Mouse (Mus musculus) lung, postnatal 36 days (tissue): ENCODE data around the gene Pycr2.
"Not testable (repeated sequence)": the region's sequence is repeated elsewhere in the genome, so short reads cannot be mapped to it uniquely, and the experiment has no call there.

Experiments
- DNase-seq: peaks from one replicate; pipeline ENCODE4 v3.0.0; 2022; ENCODE audit warnings: mixed read lengths

The Pycr2 gene

DNA sequence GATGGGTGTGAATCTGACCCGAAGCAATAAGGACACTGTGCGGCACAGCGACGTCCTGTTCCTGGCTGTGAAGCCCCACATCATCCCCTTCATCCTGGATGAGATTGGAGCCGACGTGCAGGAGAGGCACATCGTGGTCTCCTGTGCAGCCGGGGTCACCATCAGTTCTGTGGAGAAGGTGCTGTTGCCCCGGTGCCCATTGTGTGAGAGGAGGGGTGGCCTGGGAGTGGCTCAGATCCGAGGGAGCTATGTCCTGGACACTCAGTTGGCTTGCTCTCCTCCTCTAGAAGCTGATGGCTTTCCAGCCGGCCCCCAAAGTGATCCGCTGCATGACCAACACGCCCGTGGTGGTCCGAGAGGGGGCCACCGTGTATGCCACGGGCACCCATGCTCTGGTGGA lies 1.8 kb downstream of the Pycr2 start:
- DNase-seq: no peak

DNA sequence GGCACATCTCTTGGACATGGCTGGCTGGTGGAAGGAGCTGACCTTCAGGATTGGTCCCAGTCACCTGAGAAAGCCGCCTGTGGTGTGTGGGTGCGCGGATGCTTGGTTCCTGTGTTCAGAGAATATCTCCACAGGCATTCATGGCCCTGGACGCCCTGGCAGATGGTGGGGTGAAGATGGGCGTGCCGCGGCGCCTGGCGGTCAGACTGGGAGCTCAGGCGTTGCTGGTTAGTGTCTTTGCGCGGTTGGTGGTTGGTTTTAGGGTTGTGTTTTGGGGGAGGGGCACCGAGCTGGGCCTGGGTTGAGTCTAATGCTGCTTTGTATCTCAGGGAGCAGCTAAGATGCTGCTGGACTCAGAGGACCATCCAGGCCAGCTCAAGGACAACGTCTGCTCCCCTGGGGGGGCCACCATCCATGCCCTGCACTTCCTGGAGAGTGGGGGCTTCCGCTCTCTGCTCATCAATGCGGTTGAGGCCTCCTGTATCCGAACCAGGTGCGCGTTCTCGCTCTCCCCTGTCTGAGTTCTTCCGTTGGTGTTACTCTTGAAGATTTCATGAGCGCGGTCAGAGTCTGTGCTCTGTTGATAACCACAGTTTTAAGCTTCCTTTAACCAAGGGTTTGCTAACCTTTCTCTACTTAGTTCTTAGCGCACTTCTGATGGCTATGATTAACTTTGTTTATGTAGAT lies 2.5 kb downstream of the Pycr2 start:
- no peak for DNase-seq

DNA sequence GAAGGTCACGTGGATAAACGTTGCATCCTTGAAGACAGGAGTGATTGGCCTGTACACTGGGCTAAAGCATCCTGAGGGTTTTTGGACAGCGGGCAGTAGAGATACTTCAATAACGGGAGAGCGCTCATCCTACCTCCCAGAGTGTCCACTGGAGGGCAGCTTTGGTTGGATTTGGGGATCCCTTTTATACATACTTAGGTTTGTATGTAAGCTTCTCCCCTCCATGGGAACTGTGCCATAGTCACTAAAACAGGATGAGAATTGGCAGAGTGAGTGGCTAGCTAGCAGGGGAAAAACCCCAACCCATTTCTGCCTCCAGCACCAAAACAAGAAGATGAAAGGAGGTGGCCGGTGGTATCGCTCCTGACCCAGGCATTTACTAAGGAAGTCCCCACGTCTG lies 7.0 kb downstream of the Pycr2 start:
- DNase-seq: peak; percentile 15

DNA sequence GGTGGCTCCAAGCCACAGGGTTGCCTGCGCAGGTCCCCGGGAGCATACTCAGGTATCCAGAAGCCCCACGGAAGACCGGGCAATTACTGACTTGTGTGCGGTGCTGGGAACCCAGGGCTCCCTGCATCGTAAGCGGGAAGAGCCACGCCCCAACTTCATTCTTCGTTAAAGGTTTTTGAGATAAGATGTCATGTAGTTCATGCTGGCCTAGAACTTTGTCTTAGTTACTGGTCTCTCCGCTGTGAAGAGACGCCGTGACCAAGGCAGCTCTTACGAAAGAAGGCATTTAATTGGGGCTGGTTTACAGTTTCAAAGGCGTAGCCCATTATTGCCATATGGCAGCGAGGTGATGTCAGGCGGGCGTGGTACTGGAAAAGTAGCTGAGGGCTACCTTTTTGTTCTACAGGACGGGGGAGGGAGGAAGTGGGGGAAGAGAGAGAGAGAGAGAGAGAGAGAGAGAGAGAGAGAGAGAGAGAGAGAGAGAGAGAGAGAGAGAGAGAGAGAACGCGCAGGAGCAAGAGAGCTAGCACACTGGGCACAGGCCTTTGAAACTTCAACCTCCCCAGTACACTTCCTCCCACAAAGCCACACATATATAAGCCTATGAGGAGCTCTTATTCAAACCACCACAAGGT lies 7.7 kb downstream of the Pycr2 start:
- DNase-seq: peak; percentile 42

DNA sequence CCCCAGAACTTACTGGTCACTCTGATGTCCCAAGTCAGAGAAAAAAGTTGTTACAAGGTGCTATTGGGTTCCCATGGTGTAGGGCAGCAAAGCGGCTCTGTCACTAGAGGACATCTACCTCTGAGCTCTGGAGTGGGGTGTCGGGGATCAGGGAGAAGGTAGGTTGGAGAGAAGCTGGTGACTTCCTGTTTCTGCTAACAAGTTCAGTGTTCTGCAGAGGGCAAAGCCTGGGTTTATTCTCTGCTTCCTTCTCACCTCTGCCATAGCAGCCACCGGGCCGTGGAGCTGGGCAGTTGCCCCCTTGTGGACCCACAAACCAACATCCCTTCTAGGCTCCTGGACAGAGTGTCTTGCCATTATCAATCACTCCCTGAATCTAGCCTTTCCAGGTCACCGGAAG lies 8.7 kb downstream of the Pycr2 start:
- no peak for DNase-seq

DNA sequence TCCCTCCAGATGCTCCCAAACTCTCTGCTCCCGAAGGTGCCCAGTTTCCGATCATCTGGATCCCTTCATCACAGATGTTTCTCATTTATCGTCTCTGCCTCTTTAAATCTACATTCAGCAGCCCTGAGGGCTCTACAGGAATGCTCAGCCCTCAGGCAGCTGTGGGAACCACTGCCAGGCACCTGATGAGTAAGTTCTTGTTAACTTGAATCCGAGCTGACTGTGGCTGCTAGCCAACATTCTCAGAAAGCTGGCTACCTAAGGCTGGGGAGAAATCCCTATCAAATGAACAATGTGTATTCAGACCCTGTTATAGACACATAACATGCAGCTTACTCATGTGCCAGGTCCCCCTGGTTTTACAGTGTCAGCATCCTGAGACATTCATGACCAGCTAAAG lies 9.7 kb downstream of the Pycr2 start:
- no peak for DNase-seq

DNA sequence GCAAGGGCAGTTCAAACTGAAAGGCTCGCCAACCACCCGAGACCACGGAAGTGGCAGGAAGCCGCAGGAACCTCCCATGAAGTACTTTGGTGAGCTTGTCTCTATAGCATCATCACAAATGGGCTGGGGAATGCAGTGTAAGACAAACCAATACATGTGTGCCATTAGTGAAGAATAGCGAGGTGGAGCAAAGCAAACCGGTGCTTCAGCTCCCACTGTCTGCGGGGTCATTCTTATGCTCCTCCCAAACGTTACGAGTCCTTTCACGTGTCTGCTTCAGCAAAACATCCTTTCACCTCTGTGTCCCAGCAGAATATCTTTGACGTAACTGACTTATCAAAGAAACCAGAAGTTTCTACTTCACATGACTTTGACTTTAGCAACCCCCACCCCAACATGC lies 12.3 kb downstream of the Pycr2 start:
- DNase-seq: no peak

DNA sequence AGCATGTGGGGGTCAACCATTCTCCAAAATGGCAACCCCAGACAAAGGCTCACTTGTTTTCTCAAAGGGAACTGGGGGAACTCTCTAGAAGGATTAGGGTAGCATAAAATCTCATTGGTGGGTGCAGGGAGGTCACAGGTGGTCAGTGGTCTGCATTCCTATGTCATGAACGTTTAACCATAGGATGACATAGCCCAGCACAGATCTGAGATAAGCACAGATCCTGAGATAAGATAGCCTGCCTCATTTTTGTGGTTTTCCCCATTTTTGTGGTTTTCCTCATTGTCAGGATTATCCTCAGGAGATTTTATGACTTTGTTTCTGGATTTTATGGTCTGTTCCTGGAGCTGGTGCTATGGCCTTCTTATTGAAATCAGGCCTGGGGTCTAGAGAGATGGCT lies 13.0 kb downstream of the Pycr2 start:
- DNase-seq: no peak

DNA sequence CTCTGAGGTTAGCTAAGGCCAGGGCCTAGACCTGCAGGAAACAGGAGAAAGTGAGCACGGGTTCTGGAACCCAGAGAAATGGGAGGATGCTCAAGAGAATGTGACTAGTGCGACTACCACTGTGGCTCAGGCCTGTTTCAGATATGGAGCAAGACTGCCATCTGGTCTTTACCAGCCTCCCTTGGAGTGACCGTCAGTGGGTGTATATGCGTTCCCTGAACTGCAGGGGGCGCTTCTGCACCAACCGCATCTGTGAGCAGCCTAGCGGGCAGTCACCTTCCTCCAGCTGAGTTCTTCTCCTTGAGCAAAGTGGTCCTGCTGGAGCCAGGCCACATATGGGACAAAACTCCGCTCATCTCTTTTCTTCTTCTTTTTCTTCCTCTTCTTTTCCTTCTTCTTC lies 15.6 kb downstream of the Pycr2 start:
- peak; percentile 44 for DNase-seq

DNA sequence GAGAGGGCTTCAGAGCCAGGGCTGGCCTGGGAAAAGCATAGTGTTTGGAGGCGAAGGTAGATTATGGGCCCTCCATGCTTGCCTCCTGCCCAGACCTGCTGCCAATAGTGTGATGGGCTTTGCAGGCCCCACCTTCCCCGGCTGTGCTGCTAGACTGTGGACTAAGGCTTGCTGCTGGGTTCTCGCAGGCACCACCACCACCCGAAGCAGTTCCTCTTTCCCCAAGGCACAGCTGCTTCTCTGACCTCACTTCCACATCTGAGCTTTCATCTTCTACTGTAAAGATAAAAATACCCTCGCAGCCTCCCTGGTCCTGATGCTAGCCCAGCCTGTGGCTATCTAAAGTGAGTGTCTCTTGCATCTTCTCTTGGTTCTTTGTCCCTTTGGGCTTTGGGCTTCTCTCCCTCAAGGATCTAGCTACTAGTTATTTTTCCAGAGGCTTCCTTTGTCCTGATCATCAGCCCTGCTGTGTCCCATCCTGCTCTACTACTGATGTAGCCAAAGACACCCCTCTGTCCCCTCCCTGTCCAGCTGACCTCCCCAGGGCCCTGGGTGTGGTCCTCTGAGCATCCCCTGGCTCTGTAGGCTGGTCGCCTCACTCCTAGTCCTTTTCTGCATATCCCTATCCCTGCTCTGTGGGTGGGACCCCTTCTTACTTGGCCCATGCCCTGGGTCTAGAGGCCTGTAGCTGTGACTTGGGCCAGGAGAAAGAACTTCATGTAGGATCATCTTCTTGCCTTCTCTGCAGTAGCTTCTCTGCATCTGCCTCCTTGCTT lies 18.4 kb downstream of the Pycr2 start:
- no peak for DNase-seq

DNA sequence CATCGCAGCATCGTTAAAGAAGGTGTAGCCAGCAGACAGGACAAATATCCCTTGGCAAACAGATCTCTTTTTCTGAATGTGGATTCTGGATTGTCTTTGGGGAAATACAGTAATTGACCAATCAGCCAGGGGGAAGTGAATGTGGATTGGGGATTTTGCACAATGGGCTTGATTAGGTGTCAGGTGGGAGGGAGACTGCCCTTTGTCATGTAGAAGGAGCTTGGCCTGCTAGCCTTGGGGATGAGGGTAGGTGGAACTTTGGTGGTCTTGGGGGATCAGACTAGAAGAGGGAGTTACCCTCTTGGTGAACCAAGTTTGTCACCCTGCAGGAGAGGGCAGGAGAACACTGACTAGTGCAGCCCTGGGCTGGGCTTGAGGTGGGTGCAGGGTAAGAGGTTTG lies 20.6 kb downstream of the Pycr2 start:
- no peak for DNase-seq

DNA sequence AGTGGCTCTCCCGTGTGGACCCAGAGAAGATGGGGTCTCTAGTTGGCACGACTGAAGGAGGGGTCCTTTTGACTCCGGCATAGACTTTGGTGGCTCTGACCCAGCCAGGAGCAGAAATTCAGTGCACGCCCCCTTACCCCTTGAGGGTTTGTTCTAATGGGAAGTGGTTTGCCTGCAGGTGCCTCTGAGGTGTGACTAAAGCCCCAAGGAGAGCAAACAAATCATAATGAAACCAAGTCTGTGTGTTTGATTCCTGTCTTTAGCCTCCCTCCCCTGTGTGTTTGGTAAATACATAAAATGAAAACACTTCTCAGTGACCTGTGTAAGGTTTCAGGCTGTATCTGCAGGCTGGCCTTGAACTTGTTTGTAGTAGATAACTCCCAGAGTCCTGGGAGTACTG lies 22.2 kb downstream of the Pycr2 start:
- DNase-seq: no peak

DNA sequence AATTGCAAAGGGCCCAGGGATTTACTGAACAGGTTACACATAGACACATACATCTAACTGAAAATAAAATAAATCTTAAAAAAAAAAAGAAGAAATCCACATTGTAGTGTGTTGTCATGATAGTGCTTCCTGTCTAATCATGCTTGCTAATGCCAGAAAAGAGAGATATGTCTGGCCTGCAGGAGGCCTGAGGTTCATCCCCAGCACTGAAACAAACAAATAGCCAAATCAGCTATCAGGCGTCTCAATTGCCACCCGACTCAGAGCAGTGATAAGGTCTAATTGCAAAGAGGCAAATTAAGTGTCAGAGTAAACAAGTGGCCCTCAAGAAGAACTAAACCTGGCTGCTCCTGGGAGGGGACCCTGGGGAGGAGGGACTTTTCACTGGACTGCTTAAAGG lies 25.5 kb downstream of the Pycr2 start:
- DNase-seq: no peak

DNA sequence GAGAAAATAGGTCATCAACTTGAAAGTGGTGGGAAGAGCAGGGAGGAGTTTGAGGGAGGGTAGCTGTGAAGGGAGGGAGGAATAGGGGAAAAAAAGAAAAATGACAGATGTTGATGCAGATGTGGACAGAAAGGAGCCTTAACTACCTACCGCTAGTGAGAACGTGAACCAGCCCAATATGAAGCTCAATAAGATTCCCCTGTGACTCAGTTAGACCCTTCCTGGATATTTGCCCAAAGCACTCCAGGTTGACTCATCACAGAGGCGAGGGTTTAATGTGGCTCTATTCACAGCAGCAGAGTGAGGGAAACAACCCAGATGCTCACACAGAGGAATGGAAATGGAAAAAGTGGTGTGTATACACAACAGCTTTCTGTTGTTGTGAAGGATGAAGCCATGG lies 27.0 kb downstream of the Pycr2 start:
- DNase-seq: no peak

DNA sequence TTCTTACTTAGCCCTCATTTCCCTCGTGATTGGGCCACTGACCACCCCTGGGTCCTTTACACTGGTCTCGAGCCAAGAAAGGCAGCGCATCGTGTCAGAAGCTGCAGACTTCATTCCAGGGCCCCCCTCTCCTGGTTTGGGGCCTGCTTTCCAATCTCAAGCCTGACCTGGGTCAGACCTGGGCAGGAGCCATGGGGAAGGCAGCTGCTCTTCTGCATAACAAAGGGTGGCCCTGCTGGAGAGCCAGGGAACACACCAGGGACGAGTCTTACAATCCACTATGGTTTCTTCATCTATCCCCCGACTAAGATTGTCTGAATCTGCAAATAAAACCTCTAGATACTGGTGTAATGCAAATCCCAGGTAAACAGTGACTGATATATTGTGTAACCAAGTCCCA lies 29.6 kb downstream of the Pycr2 start:
- DNase-seq: no peak

DNA sequence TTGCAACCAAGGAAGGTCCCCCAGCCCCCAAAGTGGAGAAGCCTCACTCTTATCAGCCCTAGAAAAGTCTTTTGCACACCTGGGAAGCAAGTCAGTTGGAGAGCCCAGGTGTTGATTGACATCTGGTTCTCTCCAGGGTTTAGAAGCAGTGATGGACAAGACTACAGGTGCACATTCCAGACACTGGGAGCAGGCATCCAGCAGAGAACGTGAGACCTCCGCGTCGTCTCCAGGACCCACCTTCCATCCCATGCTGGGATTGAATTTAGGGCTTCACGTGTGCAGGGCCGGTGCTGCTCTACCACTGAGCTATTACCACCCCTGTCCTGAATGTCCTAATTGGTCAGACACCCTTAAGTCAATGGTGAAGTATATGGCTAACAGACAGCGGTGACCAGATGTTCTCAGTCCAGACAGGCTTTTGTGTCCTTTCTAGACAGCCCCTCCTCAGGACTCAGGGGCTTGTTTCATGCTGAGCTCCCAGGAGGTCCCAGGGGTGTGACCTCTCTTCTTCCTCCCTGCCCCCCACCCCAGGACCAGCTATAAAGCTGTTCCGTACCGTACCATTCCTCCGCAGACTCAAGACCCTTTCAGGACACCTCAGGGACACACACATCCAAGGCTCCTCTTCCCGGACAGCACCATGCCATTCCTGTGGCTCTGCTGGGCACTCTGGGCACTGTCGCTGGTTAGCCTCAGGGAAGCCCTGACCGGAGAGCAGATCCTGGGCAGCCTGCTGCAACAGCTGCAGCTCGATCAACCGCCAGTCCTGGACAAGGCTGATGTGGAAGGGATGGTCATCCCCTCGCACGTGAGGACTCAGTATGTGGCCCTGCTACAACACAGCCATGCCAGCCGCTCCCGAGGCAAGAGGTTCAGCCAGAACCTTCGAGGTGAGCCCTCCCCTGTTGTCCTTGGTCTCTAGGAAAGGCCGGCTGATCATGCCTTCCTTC lies 30.6 kb downstream of the Pycr2 start, which contains the start of gene Lefty1:
Gene Lefty1 (plus strand): TSS at position 556 of the 953 bp plus-strand sequence.
- no peak for DNase-seq

DNA sequence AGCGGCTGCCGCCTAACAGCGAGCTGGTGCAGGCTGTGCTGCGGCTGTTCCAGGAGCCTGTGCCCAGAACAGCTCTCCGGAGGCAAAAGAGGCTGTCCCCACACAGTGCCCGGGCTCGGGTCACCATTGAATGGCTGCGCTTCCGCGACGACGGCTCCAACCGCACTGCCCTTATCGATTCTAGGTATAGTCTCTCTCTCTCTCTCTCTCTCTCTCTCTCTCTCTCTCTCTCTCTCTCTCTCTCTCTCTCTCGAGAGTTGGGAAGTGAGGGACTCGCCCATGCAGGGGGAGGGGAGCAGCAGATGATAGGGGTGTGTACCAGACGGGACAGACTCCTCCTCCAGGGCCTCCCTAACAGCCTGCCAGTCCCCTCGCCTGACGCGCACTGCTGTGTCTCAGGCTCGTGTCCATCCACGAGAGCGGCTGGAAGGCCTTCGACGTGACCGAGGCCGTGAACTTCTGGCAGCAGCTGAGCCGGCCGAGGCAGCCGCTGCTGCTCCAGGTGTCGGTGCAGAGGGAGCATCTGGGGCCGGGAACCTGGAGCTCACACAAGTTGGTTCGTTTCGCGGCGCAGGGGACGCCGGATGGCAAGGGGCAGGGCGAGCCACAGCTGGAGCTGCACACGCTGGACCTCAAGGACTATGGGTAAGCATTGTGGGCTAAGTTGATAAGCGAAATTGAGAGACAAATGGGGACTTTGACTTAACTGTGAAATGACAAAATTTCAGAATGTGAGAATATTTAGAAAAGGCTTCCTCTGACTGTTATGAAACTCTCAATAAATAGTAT lies 32.7 kb downstream of the Pycr2 start:
- peak; percentile 66 for DNase-seq

DNA sequence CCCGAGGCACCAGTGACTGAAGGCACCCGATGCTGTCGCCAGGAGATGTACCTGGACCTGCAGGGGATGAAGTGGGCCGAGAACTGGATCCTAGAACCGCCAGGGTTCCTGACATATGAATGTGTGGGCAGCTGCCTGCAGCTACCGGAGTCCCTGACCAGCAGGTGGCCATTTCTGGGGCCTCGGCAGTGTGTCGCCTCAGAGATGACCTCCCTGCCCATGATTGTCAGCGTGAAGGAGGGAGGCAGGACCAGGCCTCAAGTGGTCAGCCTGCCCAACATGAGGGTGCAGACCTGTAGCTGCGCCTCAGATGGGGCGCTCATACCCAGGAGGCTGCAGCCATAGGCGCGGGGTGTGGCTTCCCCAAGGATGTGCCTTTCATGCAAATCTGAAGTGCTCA lies 33.5 kb downstream of the Pycr2 start:
- not testable (repeated sequence) for DNase-seq

DNA sequence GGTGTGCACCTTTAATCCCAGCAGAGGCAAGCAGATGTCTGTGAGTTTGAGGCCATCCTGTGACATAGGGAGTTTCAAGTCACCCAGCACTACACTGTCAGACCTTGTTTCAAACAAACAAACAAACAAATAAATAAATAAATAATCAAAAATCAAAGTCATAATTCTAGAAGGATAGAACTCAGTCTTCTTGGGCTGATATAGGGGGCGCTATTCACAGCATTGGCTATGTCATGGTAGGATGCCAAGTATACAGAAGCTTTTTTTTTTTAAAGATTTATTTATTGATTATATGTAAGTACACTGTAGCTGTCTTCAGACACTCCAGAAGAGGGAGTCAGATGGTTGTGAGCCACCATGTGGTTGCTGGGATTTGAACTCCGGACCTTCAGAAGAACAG lies 34.7 kb downstream of the Pycr2 start:
- DNase-seq: not testable (repeated sequence)

DNA sequence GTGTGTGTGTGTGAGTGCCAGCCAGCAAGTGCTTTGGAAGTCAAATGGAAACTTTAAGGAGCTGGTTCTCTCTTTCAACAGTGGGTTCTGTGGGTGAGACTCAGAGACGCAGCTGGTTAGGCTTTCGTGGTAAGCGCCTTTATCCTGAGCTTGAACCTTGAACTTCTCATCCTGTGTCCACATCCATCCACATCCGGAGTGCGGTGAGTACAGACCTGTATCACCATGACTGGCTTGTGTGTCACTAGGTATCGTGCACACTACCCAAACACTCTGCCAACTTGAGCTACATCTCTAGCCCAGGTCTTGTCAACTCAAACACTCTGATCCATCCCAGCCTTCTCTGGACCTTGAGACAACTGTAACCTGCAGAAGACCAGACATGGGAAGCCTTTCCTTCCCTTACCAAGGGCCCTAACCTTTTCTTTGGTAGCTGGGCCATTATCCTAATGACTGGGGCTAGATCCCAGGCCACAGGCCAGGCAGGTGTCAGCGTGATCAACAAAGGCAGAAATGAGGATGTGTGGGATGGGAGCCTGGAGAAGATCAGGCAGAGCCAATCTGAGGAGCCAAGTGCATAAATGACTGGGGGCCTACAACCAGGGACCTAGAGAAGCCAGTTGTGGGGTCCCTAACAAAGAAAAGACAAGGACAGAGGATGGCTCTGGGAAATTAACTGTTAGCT lies 36.8 kb downstream of the Pycr2 start:
- DNase-seq: no peak

DNA sequence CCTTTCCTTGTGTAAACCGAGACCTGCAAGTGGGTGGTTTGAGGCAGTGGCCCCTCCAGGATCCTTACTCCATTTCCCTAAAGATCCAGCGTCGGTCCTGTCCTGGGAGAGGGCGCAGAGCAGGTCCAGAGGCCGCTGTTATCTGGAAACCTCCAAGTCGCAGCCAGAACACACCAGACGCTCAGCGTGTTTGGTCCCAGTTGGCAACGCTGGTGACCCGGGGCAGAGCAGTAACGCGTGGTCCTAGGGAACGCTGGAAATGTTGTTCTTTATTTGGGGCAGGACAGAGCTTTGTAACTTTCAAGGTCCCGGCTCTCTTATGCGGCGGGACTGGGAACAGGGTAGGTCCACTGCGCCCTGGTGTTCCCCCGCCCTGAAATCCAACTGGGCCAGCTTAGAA lies 37.6 kb downstream of the Pycr2 start:
- DNase-seq: no peak
